Mouse (Mus musculus): ENCODE measurements around the gene Mamstr. TPM values are rescaled to one million over a fixed set of nuclear protein-coding genes. Genes with fewer than 3 reads are reported as not detected.

Gene Mamstr
- polyA plus RNA-seq, 1 experiment from 2014 or later = 7.3 TPM

DNA sequence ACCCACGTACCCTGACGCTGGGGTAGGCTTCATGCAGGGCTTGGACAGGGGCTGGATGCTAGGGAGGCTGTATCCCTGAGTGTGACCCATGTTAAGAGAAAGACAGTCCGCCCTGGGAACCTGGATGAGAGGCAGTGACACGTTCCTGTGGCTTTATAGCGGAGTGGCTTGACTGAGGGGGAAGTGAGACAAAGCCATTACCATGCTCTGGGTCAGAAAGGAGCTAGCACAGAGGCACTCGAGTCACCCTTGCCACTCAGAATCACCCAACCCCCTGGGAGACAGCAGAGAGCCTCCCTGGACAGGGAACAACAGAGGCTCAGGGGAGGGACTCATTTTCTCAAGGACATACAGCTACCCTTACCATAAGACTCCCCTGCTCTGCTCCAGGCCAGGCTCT lies 49.3 kb downstream of the Mamstr start:
- no peak for ATAC-seq
- 69% methylated on average over 6 of the region's 6 CpGs for WGBS

DNA sequence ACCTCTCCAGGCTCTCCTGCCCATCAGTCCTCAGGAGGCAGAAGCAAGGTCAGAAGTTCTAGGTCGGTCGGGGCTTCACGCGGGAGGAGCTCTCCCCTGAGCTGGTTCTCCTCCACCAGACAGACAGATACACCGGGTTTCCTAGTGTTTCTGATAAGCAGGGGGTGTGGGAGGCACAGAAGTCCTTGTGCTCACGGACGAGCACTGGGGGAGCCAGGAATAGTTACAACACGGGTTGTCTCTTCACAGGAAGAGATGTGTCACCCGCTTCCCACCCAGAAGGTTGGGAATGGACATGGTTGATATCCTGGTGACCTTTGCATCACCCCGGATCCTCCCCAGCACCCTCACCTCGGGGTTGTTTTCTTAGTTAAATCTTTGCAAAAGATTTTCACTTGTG lies 50.0 kb downstream of the Mamstr start:
- 57% methylated on average over 11 of the region's 11 CpGs for WGBS
- ATAC-seq = no peak
- H3K27me3 ChIP-seq (replicated peaks) = no peaks in the 10 kb centered on the region; the same call in 1 of the 2 replicates
- no peak overlapping the region for H3K9ac ChIP-seq
- H3K27ac ChIP-seq = no peak overlapping the region
- no peaks in the 10 kb centered on the region for H3K9me3 ChIP-seq
- H3K4me3 ChIP-seq (replicated peaks) = no peak overlapping the region
- peaks cover 19% of the 10 kb centered on the region for H3K4me1 ChIP-seq (replicated peaks)
- H3K36me3 ChIP-seq = no peaks in the 10 kb centered on the region
- H3K4me2 ChIP-seq (replicated peaks) = no peak overlapping the region

More for the DNA sequence above, 49.3 kb downstream of the Mamstr start:
- H3K9me3 ChIP-seq = no peaks in the 10 kb centered on the region
- H3K4me1 ChIP-seq (replicated peaks) = peaks cover 20% of the 10 kb centered on the region
- no peaks in the 10 kb centered on the region for H3K36me3 ChIP-seq
- no peak overlapping the region for H3K4me2 ChIP-seq (replicated peaks)
- H3K9ac ChIP-seq = no peak overlapping the region
- H3K4me3 ChIP-seq (replicated peaks) = no peak overlapping the region
- no peaks in the 10 kb centered on the region; the same call in 1 of the 2 replicates for H3K27me3 ChIP-seq (replicated peaks)
- no peak overlapping the region for H3K27ac ChIP-seq

DNA sequence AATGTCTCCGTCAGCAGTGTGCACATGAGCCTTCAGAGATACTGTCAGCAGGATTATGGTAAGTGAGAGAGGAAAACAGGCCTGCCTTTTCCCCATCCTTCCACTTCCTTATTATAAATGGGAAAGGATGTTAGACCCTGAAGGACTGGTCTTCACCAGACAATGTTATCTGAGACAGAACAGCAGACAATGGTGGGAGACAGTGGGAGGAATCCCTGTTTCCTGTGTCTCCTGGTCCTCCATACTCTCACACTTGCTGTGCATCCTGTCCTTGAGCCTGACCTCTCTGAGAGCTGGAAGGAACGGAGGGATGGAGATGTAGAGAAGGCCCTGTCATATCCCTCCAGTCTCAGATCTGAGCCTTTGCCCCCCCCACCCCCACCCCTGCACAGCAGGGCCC lies 52.6 kb downstream of the Mamstr start:
- no peak overlapping the region for H3K27ac ChIP-seq
- H3K9ac ChIP-seq = no peak overlapping the region
- 79% methylated on average over 2 of the region's 2 CpGs for WGBS
- H3K4me2 ChIP-seq (replicated peaks) = no peak overlapping the region
- no peaks in the 10 kb centered on the region; the same call in 1 of the 2 replicates for H3K27me3 ChIP-seq (replicated peaks)
- H3K36me3 ChIP-seq = no peaks in the 10 kb centered on the region
- no peak for ATAC-seq
- no peaks in the 10 kb centered on the region for H3K4me1 ChIP-seq (replicated peaks)
- no peaks in the 10 kb centered on the region for H3K9me3 ChIP-seq
- no peak overlapping the region for H3K4me3 ChIP-seq (replicated peaks)

DNA sequence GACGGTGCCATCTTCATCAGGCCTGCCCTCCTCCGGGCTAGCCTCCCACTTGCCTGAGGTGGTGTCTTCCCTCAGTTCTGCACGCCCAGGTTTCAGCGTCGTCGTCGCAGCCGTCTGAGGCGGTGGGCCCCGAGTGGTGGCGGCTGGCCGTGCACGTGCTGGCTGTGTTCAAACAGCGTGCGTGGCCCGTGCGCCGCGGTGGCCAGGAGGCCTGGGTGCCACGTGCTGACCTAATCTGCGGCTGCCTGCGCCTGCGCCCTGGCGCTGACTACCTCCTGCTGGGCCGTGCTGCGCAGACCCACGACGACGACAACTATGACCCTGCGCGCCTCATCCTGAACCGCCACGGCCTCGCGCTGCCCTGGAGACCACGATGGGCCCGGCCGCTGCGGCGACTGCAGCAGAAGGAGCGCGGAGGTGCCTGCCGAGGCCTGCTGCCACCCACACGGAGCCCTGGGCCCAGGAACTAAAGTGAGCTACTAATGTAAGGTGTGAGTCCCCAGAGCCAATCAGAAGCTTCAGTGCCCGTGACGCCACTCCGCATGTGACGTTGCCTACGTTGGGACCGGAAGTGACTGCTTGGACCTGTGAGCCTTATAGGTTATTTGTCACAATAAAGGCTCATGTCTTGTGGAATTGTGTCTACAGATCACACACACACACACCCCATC lies 54.3 kb downstream of the Mamstr start, which contains the start of gene Sec1:
Gene Sec1 (minus strand): TSS at position 482 of the 671 bp plus-strand sequence.
- WGBS = 90% methylated on average over 50 of the region's 50 CpGs
- no peak within 1 kb of the TSS for H3K4me3 ChIP-seq (replicated peaks)
- no peak within 1 kb of the TSS for H3K9ac ChIP-seq
- ATAC-seq = no peak
- no peak within 1 kb of the TSS for H3K27ac ChIP-seq
- H3K4me2 ChIP-seq (replicated peaks) = no peak within 1 kb of the TSS
- H3K27me3 ChIP-seq (replicated peaks) = peaks cover 8% of the 10 kb centered on the region
- H3K36me3 ChIP-seq = no peaks in the 10 kb centered on the region
- no peaks in the 10 kb centered on the region for H3K4me1 ChIP-seq (replicated peaks)
- no peaks in the 10 kb centered on the region for H3K9me3 ChIP-seq

DNA sequence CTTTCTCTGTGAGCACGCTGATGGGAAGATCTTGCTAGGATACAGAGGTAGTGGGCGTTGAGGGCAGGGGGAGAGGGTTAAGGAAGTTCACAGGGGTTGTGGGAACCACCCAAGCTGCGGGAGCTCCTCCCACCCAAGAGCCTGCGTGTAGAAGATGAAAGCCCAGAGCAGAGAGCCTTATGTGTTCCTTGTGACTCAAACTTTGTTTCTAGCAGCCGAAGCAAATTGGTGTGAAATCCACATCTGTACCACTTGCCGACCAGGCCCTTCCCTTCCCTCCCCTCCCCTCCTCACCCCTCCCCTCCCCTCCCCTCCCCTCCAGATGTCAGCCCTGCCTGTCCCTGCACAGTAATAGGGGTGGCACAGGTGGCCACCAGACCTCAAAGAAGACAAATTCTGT lies 55.3 kb downstream of the Mamstr start:
- Histone ChIP-seq H3K27me3 (replicated peaks) (peaks cover 18% of the 10 kb centered on the region), H3K4me2 (replicated peaks) (no peak overlapping the region), H3K4me1 (replicated peaks) (peaks cover 7% of the 10 kb centered on the region), H3K9me3 (no peaks in the 10 kb centered on the region), H3K27ac (no peak overlapping the region), H3K4me3 (replicated peaks) (no peak overlapping the region), H3K9ac (no peak overlapping the region), H3K36me3 (no peaks in the 10 kb centered on the region)
- no peak for ATAC-seq
- 17% methylated on average over 6 of the region's 6 CpGs for WGBS

Other genes with a start within 250 kb of the Mamstr start
- gene Snrnp70, start 244.2 kb upstream of the Mamstr start, polyA plus RNA-seq (2015; fragmentation: Nextera tagmentation; extraction: Ambion mirVana) = 195 and 200 TPM in 2 replicates
- gene Kcna7, start 234.3 kb upstream of the Mamstr start, polyA plus RNA-seq (2015; fragmentation: Nextera tagmentation; extraction: Ambion mirVana) = 0.13 and 0.19 TPM in 2 replicates
- gene Ntf5, start 226.3 kb upstream of the Mamstr start, polyA plus RNA-seq (2015; fragmentation: Nextera tagmentation; extraction: Ambion mirVana) = 1.7 and 2.1 TPM in 2 replicates
- gene Lhb, start 219.2 kb upstream of the Mamstr start, polyA plus RNA-seq (2015; fragmentation: Nextera tagmentation; extraction: Ambion mirVana) = 0.27 and 0.52 TPM in 2 replicates
- gene Gys1, start 205.1 kb upstream of the Mamstr start, polyA plus RNA-seq (2015; fragmentation: Nextera tagmentation; extraction: Ambion mirVana) = 39.6 and 42.4 TPM in 2 replicates
- 147 and 150 TPM in 2 replicates for gene Ruvbl2, start 201.9 kb upstream of the Mamstr start, polyA plus RNA-seq (2015; fragmentation: Nextera tagmentation; extraction: Ambion mirVana)
- gene Ftl1, start 180.1 kb upstream of the Mamstr start, polyA plus RNA-seq (2015; fragmentation: Nextera tagmentation; extraction: Ambion mirVana) = 5,581 and 6,050 TPM in 2 replicates
- 181 and 185 TPM in 2 replicates for gene Bax, start 173.1 kb upstream of the Mamstr start, polyA plus RNA-seq (2015; fragmentation: Nextera tagmentation; extraction: Ambion mirVana)
- gene Tulp2, start 158.1 kb upstream of the Mamstr start, polyA plus RNA-seq (2015; fragmentation: Nextera tagmentation; extraction: Ambion mirVana) = 1.8 and 1.9 TPM in 2 replicates
- not detected in 2 replicates for gene Gm45808, start 153.2 kb upstream of the Mamstr start, polyA plus RNA-seq (2015; fragmentation: Nextera tagmentation; extraction: Ambion mirVana)
- 2.6 and 2.7 TPM in 2 replicates for gene Dhdh, start 151.2 kb upstream of the Mamstr start, polyA plus RNA-seq (2015; fragmentation: Nextera tagmentation; extraction: Ambion mirVana)
- gene Nucb1, start 129.6 kb upstream of the Mamstr start, polyA plus RNA-seq (2015; fragmentation: Nextera tagmentation; extraction: Ambion mirVana) = 209 and 229 TPM in 2 replicates
- 16.5 and 17.0 TPM in 2 replicates for gene Ppp1r15a, start 113.7 kb upstream of the Mamstr start, polyA plus RNA-seq (2015; fragmentation: Nextera tagmentation; extraction: Ambion mirVana)
- gene Plekha4, start 113.6 kb upstream of the Mamstr start, polyA plus RNA-seq (2015; fragmentation: Nextera tagmentation; extraction: Ambion mirVana) = 0.83 and 1.5 TPM in 2 replicates
- gene Hsd17b14, start 85.1 kb upstream of the Mamstr start, polyA plus RNA-seq (2015; fragmentation: Nextera tagmentation; extraction: Ambion mirVana) = 2.1 and 2.8 TPM in 2 replicates
- 59.5 and 67.6 TPM in 2 replicates for gene Bcat2, start 69.8 kb upstream of the Mamstr start, polyA plus RNA-seq (2015; fragmentation: Nextera tagmentation; extraction: Ambion mirVana)
- 0.18 and 0.30 TPM in 2 replicates for gene Fgf21, start 24.5 kb upstream of the Mamstr start, polyA plus RNA-seq (2015; fragmentation: Nextera tagmentation; extraction: Ambion mirVana)
- 0.38 and 0.73 TPM in 2 replicates for gene Fut1, start 22.7 kb upstream of the Mamstr start, polyA plus RNA-seq (2015; fragmentation: Nextera tagmentation; extraction: Ambion mirVana)
- 0.13 TPM in 1 of 2 replicates, not detected in the other for gene Izumo1, start 18.2 kb upstream of the Mamstr start, polyA plus RNA-seq (2015; fragmentation: Nextera tagmentation; extraction: Ambion mirVana)
- 9.8 and 9.9 TPM in 2 replicates for gene Rasip1, start 12.5 kb upstream of the Mamstr start, polyA plus RNA-seq (2015; fragmentation: Nextera tagmentation; extraction: Ambion mirVana)
- gene Fut2, start 26.4 kb downstream of the Mamstr start, polyA plus RNA-seq (2015; fragmentation: Nextera tagmentation; extraction: Ambion mirVana) = 12.2 and 12.8 TPM in 2 replicates
- 0.73 TPM in 2 replicates for gene Ntn5, start 44.0 kb downstream of the Mamstr start, polyA plus RNA-seq (2015; fragmentation: Nextera tagmentation; extraction: Ambion mirVana)
- gene Sec1, start 54.4 kb downstream of the Mamstr start, polyA plus RNA-seq (2015; fragmentation: Nextera tagmentation; extraction: Ambion mirVana) = 1.9 and 2.0 TPM in 2 replicates
- gene Car11, start 59.9 kb downstream of the Mamstr start, polyA plus RNA-seq (2015; fragmentation: Nextera tagmentation; extraction: Ambion mirVana) = 5.5 and 6.4 TPM in 2 replicates
- gene Dbp, start 65.1 kb downstream of the Mamstr start, polyA plus RNA-seq (2015; fragmentation: Nextera tagmentation; extraction: Ambion mirVana) = 3.1 and 3.4 TPM in 2 replicates
- gene Rpl18, start 75.5 kb downstream of the Mamstr start, polyA plus RNA-seq (2015; fragmentation: Nextera tagmentation; extraction: Ambion mirVana) = 1,110 and 1,134 TPM in 2 replicates
- 38.1 and 41.6 TPM in 2 replicates for gene Sphk2, start 78.0 kb downstream of the Mamstr start, polyA plus RNA-seq (2015; fragmentation: Nextera tagmentation; extraction: Ambion mirVana)
- gene Fam83e, start 81.2 kb downstream of the Mamstr start, polyA plus RNA-seq (2015; fragmentation: Nextera tagmentation; extraction: Ambion mirVana) = 19.7 and 22.4 TPM in 2 replicates
- gene Spaca4, start 85.8 kb downstream of the Mamstr start, polyA plus RNA-seq (2015; fragmentation: Nextera tagmentation; extraction: Ambion mirVana) = 0.49 and 0.74 TPM in 2 replicates
- 0.43 and 0.90 TPM in 2 replicates for gene Lmtk3, start 143.8 kb downstream of the Mamstr start, polyA plus RNA-seq (2015; fragmentation: Nextera tagmentation; extraction: Ambion mirVana)
- gene Sult2b1, start 144.7 kb downstream of the Mamstr start, polyA plus RNA-seq (2015; fragmentation: Nextera tagmentation; extraction: Ambion mirVana) = 2.8 and 2.9 TPM in 2 replicates
- 89.0 and 92.0 TPM in 2 replicates for gene Cyth2, start 174.6 kb downstream of the Mamstr start, polyA plus RNA-seq (2015; fragmentation: Nextera tagmentation; extraction: Ambion mirVana)
- 0.88 and 1.0 TPM in 2 replicates for gene Kcnj14, start 184.8 kb downstream of the Mamstr start, polyA plus RNA-seq (2015; fragmentation: Nextera tagmentation; extraction: Ambion mirVana)
- gene Grwd1, start 191.0 kb downstream of the Mamstr start, polyA plus RNA-seq (2015; fragmentation: Nextera tagmentation; extraction: Ambion mirVana) = 67.1 and 71.3 TPM in 2 replicates
- gene Kdelr1, start 232.8 kb downstream of the Mamstr start, polyA plus RNA-seq (2015; fragmentation: Nextera tagmentation; extraction: Ambion mirVana) = 70.8 and 74.5 TPM in 2 replicates
- 0.49 and 0.51 TPM in 2 replicates for gene Grin2d, start 238.4 kb downstream of the Mamstr start, polyA plus RNA-seq (2015; fragmentation: Nextera tagmentation; extraction: Ambion mirVana)

Data from intestine, embryonic 15.5 days (tissue).